Mouse (Mus musculus): Measurements from ENCODE around the gene Gsdmc4. TPM values are rescaled to one million over a fixed set of nuclear protein-coding genes. Genes with fewer than 3 reads are reported as not detected.

The Gsdmc4 gene
- polyA plus RNA-seq, 1 experiment = not detected

Other genes with a start within 250 kb of the Gsdmc4 start
- gene Gsdmc2, start 67.1 kb downstream of the Gsdmc4 start, polyA plus RNA-seq (2012; rRNA removed) = not detected in 2 replicates
- not detected in 2 replicates for gene Gsdmc3, start 33.7 kb downstream of the Gsdmc4 start, polyA plus RNA-seq (2012; rRNA removed)
- gene Fam49b, start 148.2 kb upstream of the Gsdmc4 start, polyA plus RNA-seq (2012; rRNA removed) = 137 and 147 TPM in 2 replicates

All from cerebellum, adult 2 months (tissue).